Mouse (Mus musculus) CH12.LX (cell line): ENCODE data around the gene Echdc3. TPM values are rescaled to one million over a fixed set of nuclear protein-coding genes. Genes with fewer than 3 reads are reported as not detected.

Experiments
- DNase-seq: peaks from one replicate; pipeline ENCODE4 v3.0.0-alpha.2; 2013; ENCODE audit errors: extremely low read depth
- H3K27ac ChIP-seq: 2 replicates; pipeline ENCODE4 v1.5.1; 2012; ENCODE audit warnings: low read depth, mild to moderate bottlenecking, control low read depth, moderate library complexity; ENCODE audit not compliant: insufficient read depth
- H3K27me3 ChIP-seq: replicated peaks from 2 replicates; pipeline ENCODE3; 2012; ENCODE audit warnings: inconsistent platforms
- H3K36me3 ChIP-seq, 2 experiments: replicated peaks in 1 of 2; 2 replicates each; pipeline versions ENCODE3 to v1.6.1; 2012; ENCODE audit warnings: inconsistent platforms in 1 of 2, low read length in 1 of 2, mild to moderate bottlenecking in 1 of 2, mixed read lengths in 1 of 2, moderate library complexity in 1 of 2; ENCODE audit not compliant: control insufficient read depth in 1 of 2, insufficient read depth in 1 of 2
- H3K4me1 ChIP-seq, 2 experiments: 2 replicates each; pipeline ENCODE4 v1.6.1; 2012; ENCODE audit warnings: inconsistent platforms in 1 of 2, moderate library complexity in 1 of 2; ENCODE audit not compliant: insufficient read depth in 2 of 2, control insufficient read depth in 1 of 2
- H3K4me2 ChIP-seq: 2 replicates; pipeline ENCODE4 v1.6.1; 2012; ENCODE audit warnings: low read depth, mild to moderate bottlenecking, control low read depth; ENCODE audit not compliant: poor library complexity, insufficient read depth, severe bottlenecking
- H3K4me3 ChIP-seq, 3 experiments: fragments of 150-350 bp in 1 of 3; sonication (generic) in 1 of 3; replicated peaks in 1 of 3; 2 replicates each; pipeline versions ENCODE3 to v1.5.1; 2011 to 2012; ENCODE audit warnings: low read depth in 2 of 3, low read length in 2 of 3, mild to moderate bottlenecking in 2 of 3, moderate library complexity in 2 of 3, control low read depth in 1 of 3, improper control_type of control experiment in 1 of 3, inconsistent platforms in 1 of 3, mixed read lengths in 1 of 3; ENCODE audit not compliant: poor library complexity in 1 of 3
- H3K79me2 ChIP-seq: replicated peaks from 2 replicates; pipeline ENCODE4 v1.6.1; 2012; ENCODE audit warnings: mild to moderate bottlenecking, moderate library complexity; ENCODE audit not compliant: control insufficient read depth, poor library complexity, insufficient read depth, severe bottlenecking; ENCODE audit errors: extremely low read depth
- H3K9ac ChIP-seq: 2 replicates; pipeline ENCODE4 v1.6.1; 2012; ENCODE audit warnings: low read depth, mild to moderate bottlenecking, control low read depth, moderate library complexity; ENCODE audit not compliant: insufficient read depth
- H3K9me3 ChIP-seq: replicated peaks from 2 replicates; pipeline ENCODE3; 2012; ENCODE audit warnings: low read length, inconsistent platforms, mixed read lengths
- BHLHE40 ChIP-seq: IDR thresholded peaks from 2 replicates; pipeline ENCODE4 v1.6.1; 2011; ENCODE audit warnings: mild to moderate bottlenecking, low read depth, low read length, improper control_type of control experiment
- CHD1 ChIP-seq: IDR thresholded peaks from 2 replicates; pipeline ENCODE4 v1.6.1; 2012; ENCODE audit warnings: low read depth, low read length, improper control_type of control experiment, inconsistent platforms
- CHD2 ChIP-seq: IDR thresholded peaks from 2 replicates; pipeline ENCODE4 v1.6.1; 2011; ENCODE audit warnings: low read length, improper control_type of control experiment
- EP300 ChIP-seq: IDR thresholded peaks from 2 replicates; pipeline ENCODE4 v1.6.1; 2011; ENCODE audit warnings: low read length, improper control_type of control experiment
- ETS1 ChIP-seq: conservative IDR thresholded peaks from 2 replicates; pipeline ENCODE4 v1.6.1; 2012; ENCODE audit warnings: low read depth, mild to moderate bottlenecking, inconsistent platforms, low read length, improper control_type of control experiment, moderate library complexity
- JUND ChIP-seq: conservative IDR thresholded peaks from 2 replicates; pipeline ENCODE4 v1.6.1; 2011; ENCODE audit warnings: low read depth, low read length, improper control_type of control experiment
- KAT2A ChIP-seq: IDR thresholded peaks from 2 replicates; pipeline ENCODE4 v1.6.1; 2012; ENCODE audit warnings: low read length, improper control_type of control experiment, inconsistent platforms; ENCODE audit not compliant: insufficient replicate concordance
- MAFK ChIP-seq: IDR thresholded peaks from 2 replicates; pipeline ENCODE4 v1.6.1; 2011; ENCODE audit warnings: low read length, improper control_type of control experiment; ENCODE audit not compliant: insufficient replicate concordance
- MAX ChIP-seq: IDR thresholded peaks from 2 replicates; pipeline ENCODE4 v1.6.1; 2011; ENCODE audit warnings: low read length, improper control_type of control experiment
- MAZ ChIP-seq: IDR thresholded peaks from 2 replicates; pipeline ENCODE4 v1.6.1; 2012; ENCODE audit warnings: low read depth, mild to moderate bottlenecking, inconsistent platforms, low read length, improper control_type of control experiment, moderate library complexity
- MXI1 ChIP-seq: IDR thresholded peaks from 2 replicates; pipeline ENCODE4 v1.6.1; 2011; ENCODE audit warnings: mild to moderate bottlenecking, low read depth, low read length, improper control_type of control experiment
- MYC ChIP-seq: IDR thresholded peaks from 2 replicates; pipeline ENCODE4 v1.6.1; 2011; ENCODE audit warnings: low read depth, mild to moderate bottlenecking, improper control_type of control experiment, low read length
- NELFE ChIP-seq: IDR thresholded peaks from 2 replicates; pipeline ENCODE4 v1.6.1; 2011; ENCODE audit warnings: low read depth, low read length, improper control_type of control experiment
- SIN3A ChIP-seq: IDR thresholded peaks from 2 replicates; pipeline ENCODE4 v1.6.1; 2012; ENCODE audit warnings: low read length, improper control_type of control experiment, inconsistent platforms
- TBP ChIP-seq: conservative IDR thresholded peaks from 2 replicates; pipeline ENCODE4 v1.6.1; 2011; ENCODE audit warnings: low read depth, low read length, improper control_type of control experiment
- UBTF ChIP-seq: IDR thresholded peaks from 2 replicates; pipeline ENCODE4 v1.6.1; 2012; ENCODE audit warnings: low read depth, mild to moderate bottlenecking, inconsistent platforms, low read length, improper control_type of control experiment, moderate library complexity
- USF2 ChIP-seq: conservative IDR thresholded peaks from 2 replicates; pipeline ENCODE4 v1.6.1; 2011; ENCODE audit warnings: low read depth, low read length, improper control_type of control experiment
- ZC3H11A ChIP-seq: IDR thresholded peaks from 2 replicates; pipeline ENCODE4 v1.6.1; 2012; ENCODE audit warnings: low read depth, mild to moderate bottlenecking, inconsistent platforms, low read length, improper control_type of control experiment
- dilution Hi-C: fragments of 300-500 bp; cut with MboI; formaldehyde crosslinking; loops from 2 replicates; pipeline ENCODE4 v1.14.3; 2020; ENCODE audit warnings: low sequenced_read_pairs; ENCODE audit not compliant: extremely low pct_unique_long_range_greater_than_20kb, extremely low pct_ligation_motif_present
- in situ Hi-C: fragments of 300-500 bp; cut with MboI; formaldehyde crosslinking; loops from 3 replicates; pipeline ENCODE4 v1.14.3; 2019; ENCODE audit warnings: low sequenced_read_pairs, low pct_ligation_motif_present, low pct_unique_long_range_greater_than_20kb, mixed read lengths
- polyA plus RNA-seq: library from polyadenylated mRNA; unstranded; fragments of >175 nt; gene quantifications from 2 replicates; pipeline ENCODE4 v1.2.1, GENCODE M21; 2012; ENCODE audit warnings: low read depth; ENCODE audit not compliant: insufficient read length
- total RNA-seq, 2 experiments: library from RNA; depleted of rRNA; stranded (reverse); fragments of 300-350 nt in 1 of 2; fragments of >200 nt in 1 of 2; gene quantifications; 2 replicates each; pipeline ENCODE4 v1.2.3; 2012 to 2014

Gene Echdc3
- total and polyA plus RNA-seq, 3 experiments: 9.2 to 17.4 (median 10.6) TPM

- no peak overlapping the region for H3K27ac ChIP-seq
- TF ChIP-seq BHLHE40 (no peak), USF2 (no peak), MXI1 (no peak), MAX (no peak), TBP (no peak)
- no peak for DNase-seq
- peaks cover 0 to under 1% of the 10 kb centered on the region in 2 experiments; a peak in 1 of 4 replicates for H3K4me1 ChIP-seq
- no peak overlapping the region for H3K4me2 ChIP-seq
- no peaks in the 10 kb centered on the region for H3K36me3 ChIP-seq
- H3K4me3 ChIP-seq: no peak overlapping the region
- no peaks in the 10 kb centered on the region for H3K9me3 ChIP-seq
- no peaks in the 10 kb centered on the region for H3K27me3 ChIP-seq
- dilution Hi-C loops (no loop called here), in situ Hi-C loops (no loop called here)
- H3K9ac ChIP-seq: no peak overlapping the region
- H3K79me2 ChIP-seq: no peaks in the 10 kb centered on the region
These were observed 66.6 kb downstream of the Echdc3 start for GRCm38 (mm10) chr2:6146257-6146656.

- H3K9ac ChIP-seq: no peak overlapping the region
- no peak overlapping the region for H3K27ac ChIP-seq
- no peaks in the 10 kb centered on the region for H3K79me2 ChIP-seq
- H3K4me2 ChIP-seq: no peak overlapping the region
- no peaks in the 10 kb centered on the region for H3K27me3 ChIP-seq
- H3K4me1 ChIP-seq: peaks cover 0 to 7% of the 10 kb centered on the region in 2 experiments; a peak in 1 of 4 replicates
- H3K9me3 ChIP-seq: no peaks in the 10 kb centered on the region
- TF ChIP-seq MYC (no peak), BHLHE40 (no peak)
- TF ChIP-seq, all 38 proteins: peak for 0
- no peaks in the 10 kb centered on the region for H3K36me3 ChIP-seq
- in situ Hi-C loops: no loop called here
- H3K4me3 ChIP-seq: no peak overlapping the region
- dilution Hi-C loops: no loop called here
- DNase-seq: no peak
These were observed 67.2 kb downstream of the Echdc3 start for GRCm38 (mm10) chr2:6145611-6146010.

- H3K9ac ChIP-seq: no peak overlapping the region
- no peaks in the 10 kb centered on the region for H3K27me3 ChIP-seq
- dilution Hi-C loops: no loop called here
- H3K79me2 ChIP-seq: no peaks in the 10 kb centered on the region
- H3K9me3 ChIP-seq: no peaks in the 10 kb centered on the region
- in situ Hi-C loops: no loop called here
- H3K4me2 ChIP-seq: no peak overlapping the region
- peaks cover 8 to 16% of the 10 kb centered on the region in 2 experiments; a peak in 3 of 4 replicates for H3K4me1 ChIP-seq
- TF ChIP-seq MAFK (no peak), UBTF (no peak), JUND (no peak), SIN3A (no peak), CHD1 (no peak), ZC3H11A (no peak), ETS1 (no peak), EP300 (no peak), MAX (no peak), MAZ (no peak), KAT2A (no peak), NELFE (no peak), CHD2 (no peak)
- TF ChIP-seq, all 38 proteins: peak for 0
- Histone ChIP-seq H3K36me3 (no peaks in the 10 kb centered on the region), H3K4me3 (no peak overlapping the region), H3K27ac (no peak overlapping the region)
- DNase-seq: no peak
These were observed 69.7 kb downstream of the Echdc3 start for GRCm38 (mm10) chr2:6142915-6143654.
